Mouse (Mus musculus) limb, embryonic 14.5 days (tissue): ENCODE results near the gene Il4. TPM values are rescaled to one million over a fixed set of nuclear protein-coding genes. Genes with fewer than 3 reads are reported as not detected.

Source experiments
- ATAC-seq: fragments of 200-750 bp; cut with Nextera tagmentation; 2 replicates; pipeline ENCODE4 v1.8.0; 2017; ENCODE audit warnings: low read depth, moderate number of reproducible peaks, moderate TSS enrichment; ENCODE audit not compliant: low FRiP score
- DNase-seq: peaks from one replicate; pipeline ENCODE4 v3.0.0-alpha.2; 2015; ENCODE audit warnings: low spot score
- H3K27ac ChIP-seq: fragments of 300-500 bp; sonication (generic); replicated peaks from 2 replicates; pipeline ENCODE4 v1.5.1; 2014; ENCODE audit warnings: low read depth, mild to moderate bottlenecking, low read length, moderate library complexity, mixed read lengths
- H3K27me3 ChIP-seq: fragments of 300-500 bp; sonication (generic); 2 replicates; pipeline ENCODE4 v1.6.1; 2014; ENCODE audit warnings: low read length, mixed read lengths; ENCODE audit not compliant: control insufficient read depth, insufficient read depth
- H3K36me3 ChIP-seq: fragments of 300-500 bp; sonication (generic); 2 replicates; pipeline ENCODE4 v1.6.1; 2014; ENCODE audit warnings: mild to moderate bottlenecking, low read length, moderate library complexity, mixed read lengths; ENCODE audit not compliant: control insufficient read depth, insufficient read depth
- H3K4me1 ChIP-seq: fragments of 300-500 bp; sonication (generic); 2 replicates; pipeline ENCODE4 v1.6.1; 2014; ENCODE audit warnings: antibody characterized with exemption, low read length, mixed read lengths; ENCODE audit not compliant: control insufficient read depth, insufficient read depth
- H3K4me2 ChIP-seq: fragments of 300-500 bp; sonication (generic); replicated peaks from 2 replicates; pipeline ENCODE4 v1.6.1; 2014; ENCODE audit warnings: low read depth, mild to moderate bottlenecking, low read length, moderate library complexity; ENCODE audit not compliant: severe bottlenecking
- H3K4me3 ChIP-seq: fragments of 300-500 bp; sonication (generic); replicated peaks from 2 replicates; pipeline ENCODE4 v1.5.1; 2014; ENCODE audit warnings: low read length
- H3K9ac ChIP-seq: fragments of 300-500 bp; sonication (generic); 2 replicates; pipeline ENCODE4 v1.6.1; 2014; ENCODE audit warnings: mild to moderate bottlenecking, low read depth, low read length, moderate library complexity; ENCODE audit not compliant: severe bottlenecking
- H3K9me3 ChIP-seq: fragments of 300-500 bp; sonication (generic); 2 replicates; pipeline ENCODE4 v1.6.1; 2016; ENCODE audit warnings: low read length; ENCODE audit not compliant: control insufficient read depth
- POLR2A ChIP-seq: fragments of 200-500 bp; IDR thresholded peaks from 2 replicates; pipeline ENCODE4 v1.8.0; 2012; ENCODE audit warnings: inconsistent platforms, mild to moderate bottlenecking, moderate library complexity, borderline replicate concordance; ENCODE audit not compliant: insufficient read depth, insufficient read length; ENCODE audit errors: extremely low read depth
- WGBS: fragments of 180-500 bp; shearing (Covaris S2); extraction: QIAGEN DNeasy Blood & Tissue Kit; methylation state at CpG from one replicate; pipeline ENCODE4 v1.1.7; 2014; 5-methylcytosine and 5-hydroxymethylcytosine counted together
- polyA plus RNA-seq, 2 experiments: library from polyadenylated mRNA; depleted of rRNA in 1 of 2; stranded (reverse) in 1 of 2; unstranded in 1 of 2; fragments of >200 nt; fragmentation: Nextera tagmentation in 1 of 2; extraction: Ambion mirVana in 1 of 2; gene quantifications; 2 replicates each; pipeline versions ENCODE4 v1.2.1 to v1.2.3; 2012 to 2014

Gene Il4
- polyA plus RNA-seq, 2 experiments = 0.49 to 3.2 TPM

- H3K9ac ChIP-seq = no peak within 1 kb of the TSS
- 90% methylated on average over 8 of the region's 8 CpGs for WGBS
- H3K4me3 ChIP-seq = no peak within 1 kb of the TSS
- no peak within 1 kb of the TSS for H3K27ac ChIP-seq
- DNase-seq (no peak), ATAC-seq (no peak)
- H3K36me3 ChIP-seq = no peaks in the 10 kb centered on the region
- H3K4me2 ChIP-seq = no peak within 1 kb of the TSS
- no peaks in the 10 kb centered on the region for H3K9me3 ChIP-seq
- no peak for TF ChIP-seq POLR2A
- peaks cover 11% of the 10 kb centered on the region; the same call in 1 of the 2 replicates for H3K4me1 ChIP-seq
- H3K27me3 ChIP-seq = no peaks in the 10 kb centered on the region
Measured at GRCm38 (mm10) chr11:53634556-53634955, 16.1 kb upstream of the Il4 start, which contains the start of gene Il13. Gene Il13, minus strand, starts transcription at chr11:53634702.

GRCm38 (mm10) chr11:53633644-53634043, 15.2 kb upstream of the Il4 start:
- DNase-seq (no peak), ATAC-seq (no peak)
- Histone ChIP-seq H3K9ac (no peak overlapping the region), H3K4me1 (peaks cover 11% of the 10 kb centered on the region; the same call in 1 of the 2 replicates), H3K9me3 (no peaks in the 10 kb centered on the region), H3K4me2 (no peak overlapping the region), H3K36me3 (no peaks in the 10 kb centered on the region), H3K27ac (no peak overlapping the region), H3K4me3 (no peak overlapping the region), H3K27me3 (no peaks in the 10 kb centered on the region)
- TF ChIP-seq POLR2A = no peak
- 90% methylated on average over 7 of the region's 7 CpGs for WGBS

GRCm38 (mm10) chr11:53632122-53632733, 13.8 kb upstream of the Il4 start:
- H3K27ac ChIP-seq = no peak overlapping the region
- H3K36me3 ChIP-seq = no peaks in the 10 kb centered on the region
- TF ChIP-seq POLR2A = no peak
- peaks cover 11% of the 10 kb centered on the region; the same call in 1 of the 2 replicates for H3K4me1 ChIP-seq
- no peaks in the 10 kb centered on the region for H3K9me3 ChIP-seq
- H3K4me3 ChIP-seq = no peak overlapping the region
- no peak for DNase-seq
- ATAC-seq = no peak
- H3K27me3 ChIP-seq = no peaks in the 10 kb centered on the region
- no peak overlapping the region for H3K4me2 ChIP-seq
- H3K9ac ChIP-seq = no peak overlapping the region
- 73% methylated on average over 14 of the region's 14 CpGs for WGBS

- Histone ChIP-seq H3K9me3 (no peaks in the 10 kb centered on the region), H3K27me3 (no peaks in the 10 kb centered on the region), H3K27ac (no peak overlapping the region), H3K4me1 (no peaks in the 10 kb centered on the region), H3K4me3 (no peak overlapping the region), H3K4me2 (no peak overlapping the region), H3K9ac (0 out of 2 replicates have a peak overlapping the region, but pooled peaks have one; percentile 16), H3K36me3 (no peaks in the 10 kb centered on the region)
- no peak for TF ChIP-seq POLR2A
- WGBS = 21% methylated on average over 1 of the region's 1 CpGs
- peak; percentile 91 for DNase-seq
- ATAC-seq = peak; percentile 70; the same call in 1 of the 2 replicates
Measured at GRCm38 (mm10) chr11:53627859-53628258, 9.4 kb upstream of the Il4 start.

GRCm38 (mm10) chr11:53626802-53627373, 8.4 kb upstream of the Il4 start:
- WGBS = 71% methylated on average over 17 of the region's 17 CpGs
- Histone ChIP-seq H3K27me3 (no peaks in the 10 kb centered on the region), H3K4me1 (no peaks in the 10 kb centered on the region), H3K9me3 (no peaks in the 10 kb centered on the region), H3K4me3 (no peak overlapping the region), H3K27ac (no peak overlapping the region), H3K9ac (no peak overlapping the region), H3K36me3 (no peaks in the 10 kb centered on the region), H3K4me2 (no peak overlapping the region)
- DNase-seq (no peak), ATAC-seq (no peak)
- no peak for TF ChIP-seq POLR2A
